Mouse (Mus musculus) limb, embryonic 11.5 days (tissue): ENCODE results near the gene Klhdc10. TPM values are rescaled to one million over a fixed set of nuclear protein-coding genes. Genes with fewer than 3 reads are reported as not detected.

ENCODE experiments used
- ATAC-seq: fragments of 200-750 bp; cut with Nextera tagmentation; 2 replicates; pipeline ENCODE4 v1.8.0; 2017; ENCODE audit warnings: low read depth; ENCODE audit not compliant: insufficient number of reproducible peaks, low FRiP score, low TSS enrichment
- DNase-seq: peaks from one replicate; pipeline ENCODE4 v3.0.0-alpha.2; 2015; ENCODE audit warnings: low spot score
- H3K27ac ChIP-seq: fragments of 300-500 bp; sonication (generic); replicated peaks from 2 replicates; pipeline ENCODE4 v1.5.1; 2014; ENCODE audit warnings: low read depth, mild to moderate bottlenecking, low read length
- H3K27me3 ChIP-seq: fragments of 300-500 bp; sonication (generic); 2 replicates; pipeline ENCODE4 v1.6.1; 2014; ENCODE audit warnings: mild to moderate bottlenecking, low read length, mixed read lengths; ENCODE audit not compliant: control insufficient read depth, insufficient read depth
- H3K36me3 ChIP-seq: fragments of 300-500 bp; sonication (generic); 2 replicates; pipeline ENCODE4 v1.6.1; 2014; ENCODE audit warnings: mild to moderate bottlenecking, low read length, moderate library complexity, mixed read lengths; ENCODE audit not compliant: control insufficient read depth, insufficient read depth
- H3K4me1 ChIP-seq: fragments of 300-500 bp; sonication (generic); 2 replicates; pipeline ENCODE4 v1.6.1; 2014; ENCODE audit warnings: low read length, mixed read lengths; ENCODE audit not compliant: control insufficient read depth, insufficient read depth
- H3K4me2 ChIP-seq: fragments of 300-500 bp; sonication (generic); 2 replicates; pipeline ENCODE4 v1.6.1; 2014; ENCODE audit warnings: low read depth, mild to moderate bottlenecking, moderate library complexity; ENCODE audit not compliant: severe bottlenecking
- H3K4me3 ChIP-seq: fragments of 300-500 bp; sonication (generic); 2 replicates; pipeline ENCODE4 v1.5.1; 2014; ENCODE audit warnings: low read depth, low read length
- H3K9ac ChIP-seq: fragments of 300-500 bp; sonication (generic); 2 replicates; pipeline ENCODE4 v1.6.1; 2014; ENCODE audit warnings: mild to moderate bottlenecking, low read length
- H3K9me3 ChIP-seq: fragments of 300-500 bp; sonication (generic); 2 replicates; pipeline ENCODE4 v1.6.1; 2016; ENCODE audit warnings: low read length; ENCODE audit not compliant: control insufficient read depth
- WGBS: fragments of 180-500 bp; shearing (Covaris S2); extraction: QIAGEN DNeasy Blood & Tissue Kit; methylation state at CpG from one replicate; pipeline ENCODE4 v1.1.7; 2014; 5-methylcytosine and 5-hydroxymethylcytosine counted together
- polyA plus RNA-seq: library from polyadenylated mRNA; unstranded; fragments of >200 nt; fragmentation: Nextera tagmentation; extraction: Ambion mirVana; gene quantifications from 2 replicates; pipeline ENCODE4 v1.2.1, GENCODE M21; 2014

Gene Klhdc10
- polyA plus RNA-seq, 1 experiment from 2014 or later, result 46.0 TPM

DNA sequence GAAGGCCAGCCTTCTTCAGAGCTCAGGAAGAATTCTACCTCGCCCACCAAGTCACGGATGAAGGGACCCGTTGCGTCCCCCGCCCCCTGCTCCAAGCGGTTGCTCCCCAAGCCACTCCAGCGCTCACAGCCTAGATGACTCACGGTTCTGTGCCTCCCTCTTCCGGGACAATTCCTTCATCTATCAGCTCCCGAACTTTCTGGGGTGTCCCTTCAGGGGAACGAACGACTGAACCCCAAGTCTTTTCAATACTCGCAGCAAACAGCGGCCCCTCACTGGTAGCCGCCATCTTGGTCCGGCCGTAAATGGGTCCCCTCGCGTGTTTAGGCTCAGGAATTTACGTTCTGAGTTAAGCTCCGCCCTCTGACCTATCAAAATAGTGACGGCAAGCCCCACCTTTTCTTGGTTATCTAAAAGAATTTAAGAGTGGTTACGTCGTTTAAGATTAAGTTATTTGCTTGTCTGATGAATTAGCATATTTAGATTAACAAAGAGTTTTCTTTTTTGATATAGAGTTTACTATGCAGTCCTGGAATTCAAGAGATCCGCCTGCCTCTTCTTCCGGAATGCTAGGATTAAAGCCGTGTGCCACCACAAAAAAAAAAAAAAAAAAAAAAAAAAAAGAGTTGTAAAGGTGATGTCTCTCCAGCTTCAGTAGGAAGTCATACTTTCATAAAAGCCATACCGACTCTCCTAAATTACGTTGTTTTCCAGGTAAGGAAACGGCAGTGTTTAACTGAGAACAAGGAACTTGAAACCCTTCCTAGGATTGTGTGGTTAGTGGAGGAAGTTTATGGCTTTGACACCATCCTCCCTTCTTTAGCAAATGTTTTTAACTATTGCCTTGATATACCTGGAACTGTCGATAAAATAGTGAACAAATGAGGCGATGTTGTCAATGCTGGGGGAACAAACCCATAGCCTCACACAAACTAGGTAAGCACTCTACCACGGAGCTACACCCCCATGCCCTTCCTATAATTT is 10.7 kb upstream of the Klhdc10 start, which contains the start of gene Zc3hc1:
TSS of gene Zc3hc1 (minus strand) at position 315 of the 984 bp plus-strand sequence.
- Histone ChIP-seq H3K9ac (peak within 1 kb of the TSS; percentile 68), H3K4me2 (peak within 1 kb of the TSS; percentile 36), H3K27me3 (no peaks in the 10 kb centered on the region), H3K36me3 (no peaks in the 10 kb centered on the region), H3K27ac (no peak within 1 kb of the TSS), H3K4me1 (no peaks in the 10 kb centered on the region), H3K9me3 (no peaks in the 10 kb centered on the region), H3K4me3 (peak within 1 kb of the TSS; percentile 67)
- ATAC-seq (peak; percentile 70; the same call in 1 of the 2 replicates), DNase-seq (peak; percentile 83)
- WGBS, result 19% methylated on average over 33 of the region's 33 CpGs

DNA sequence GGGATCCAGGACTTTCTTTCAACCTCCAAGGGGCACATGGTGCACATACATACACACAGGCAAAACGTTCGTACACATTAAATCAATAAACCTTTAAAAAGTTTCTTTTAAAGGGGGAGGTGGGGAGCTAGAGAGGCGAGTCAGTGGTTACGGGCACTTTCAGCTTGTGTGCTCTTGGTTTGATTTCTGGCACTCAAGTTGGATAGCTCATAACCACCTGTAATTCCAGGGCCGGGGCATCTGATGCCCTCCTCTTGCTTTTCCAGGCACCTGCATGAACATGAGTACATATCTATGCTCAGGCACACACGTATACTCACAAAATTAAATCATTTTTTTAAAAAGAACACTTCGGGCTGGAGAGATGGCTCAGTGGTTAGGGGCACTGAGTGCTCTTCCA is 9.7 kb upstream of the Klhdc10 start:
- 85% methylated on average over 7 of the region's 7 CpGs for WGBS
- no peak for ATAC-seq

DNA sequence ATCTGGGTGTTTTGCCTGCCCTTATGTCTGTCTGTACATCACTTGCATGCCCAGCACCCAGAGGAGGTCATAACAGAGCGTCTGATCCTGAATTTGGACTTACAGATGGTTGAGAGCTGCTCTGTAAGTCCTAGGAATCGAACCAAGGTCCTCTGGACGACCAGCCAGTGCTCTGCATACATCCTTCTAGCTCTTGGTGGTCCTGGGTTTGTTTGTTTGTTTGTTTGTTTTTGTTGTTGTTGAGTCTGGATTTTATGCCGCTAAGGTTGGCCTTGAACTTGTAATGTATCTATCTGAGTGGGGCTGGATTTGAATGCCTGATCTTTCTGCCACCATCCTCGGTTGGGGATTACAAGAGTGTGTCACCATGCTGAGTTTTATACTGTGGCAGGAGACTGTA is 1.5 kb upstream of the Klhdc10 start:
- WGBS, result 85% methylated on average over 5 of the region's 5 CpGs
- ATAC-seq, result no peak
- H3K4me3 ChIP-seq, result no peak overlapping the region
- H3K9ac ChIP-seq, result no peak overlapping the region
- H3K27me3 ChIP-seq, result no peaks in the 10 kb centered on the region
- no peak for DNase-seq
- peaks cover 2% of the 10 kb centered on the region; the same call in 1 of the 2 replicates for H3K4me1 ChIP-seq
- no peaks in the 10 kb centered on the region for H3K36me3 ChIP-seq
- no peak overlapping the region for H3K4me2 ChIP-seq
- H3K27ac ChIP-seq, result no peak overlapping the region
- H3K9me3 ChIP-seq, result no peaks in the 10 kb centered on the region

More for the DNA sequence above, 9.7 kb upstream of the Klhdc10 start:
- no peak for DNase-seq
- no peak overlapping the region for H3K4me2 ChIP-seq
- no peaks in the 10 kb centered on the region for H3K27me3 ChIP-seq
- no peak overlapping the region for H3K27ac ChIP-seq
- no peaks in the 10 kb centered on the region for H3K36me3 ChIP-seq
- no peaks in the 10 kb centered on the region for H3K4me1 ChIP-seq
- H3K9ac ChIP-seq, result no peak overlapping the region
- no peak overlapping the region for H3K4me3 ChIP-seq
- no peaks in the 10 kb centered on the region for H3K9me3 ChIP-seq

DNA sequence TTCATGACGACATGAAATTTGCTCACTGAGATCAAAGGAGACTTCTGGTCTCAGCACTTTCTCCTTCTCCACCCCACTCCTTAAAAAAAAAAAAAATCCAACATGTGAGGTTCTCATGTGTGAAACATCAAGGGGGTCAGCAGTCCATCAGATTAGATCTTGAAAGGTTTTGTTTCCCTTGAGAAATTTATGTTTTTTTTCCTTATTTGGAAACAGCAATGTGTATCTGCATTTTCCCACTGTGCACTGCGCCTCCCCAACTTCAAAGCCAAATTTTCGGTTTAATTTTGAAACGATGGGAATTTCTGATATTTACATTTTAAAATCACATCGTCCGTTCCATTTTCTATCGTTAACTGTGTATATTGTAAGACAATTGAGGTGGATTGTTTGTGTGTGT is 952 bp upstream of the Klhdc10 start:
- Histone ChIP-seq H3K9me3 (no peaks in the 10 kb centered on the region), H3K4me1 (peaks cover 2% of the 10 kb centered on the region; the same call in 1 of the 2 replicates), H3K4me2 (peak overlapping the region; percentile 51), H3K27ac (peak overlapping the region; percentile 93), H3K27me3 (no peaks in the 10 kb centered on the region), H3K9ac (peak overlapping the region; percentile 84), H3K36me3 (no peaks in the 10 kb centered on the region), H3K4me3 (peak overlapping the region; percentile 96)
- ATAC-seq, result no peak
- 11% methylated on average over 7 of the region's 7 CpGs for WGBS
- no peak for DNase-seq

DNA sequence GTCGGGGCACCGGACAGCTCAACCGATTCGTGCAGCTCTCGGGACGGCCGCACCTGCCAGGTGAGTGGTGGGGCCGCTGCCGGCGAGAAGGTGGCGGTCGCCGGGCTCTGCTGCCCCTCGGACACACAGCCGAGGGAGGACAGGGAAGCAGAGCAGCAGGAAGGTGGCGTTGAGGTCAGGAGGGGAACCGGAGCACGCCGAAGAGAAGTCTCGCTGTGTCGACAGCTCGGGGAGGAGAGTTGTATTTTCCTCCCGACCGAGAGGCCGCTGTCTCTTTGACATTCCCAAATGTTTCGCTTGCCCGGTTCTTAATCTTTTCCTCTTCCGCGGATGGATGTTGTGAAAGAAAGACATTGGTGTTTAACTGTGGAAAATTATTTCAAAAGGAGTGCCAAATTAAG is 423 bp downstream of the Klhdc10 start:
- DNase-seq, result no peak
- no peaks in the 10 kb centered on the region for H3K9me3 ChIP-seq
- no peaks in the 10 kb centered on the region for H3K36me3 ChIP-seq
- 0 out of 2 replicates have a peak, but pooled peaks have one; percentile 6 for ATAC-seq
- H3K27ac ChIP-seq, result peak overlapping the region; percentile 84
- peak overlapping the region; percentile 96 for H3K4me3 ChIP-seq
- H3K27me3 ChIP-seq, result no peaks in the 10 kb centered on the region
- H3K4me1 ChIP-seq, result peaks cover 2% of the 10 kb centered on the region; the same call in 1 of the 2 replicates
- peak overlapping the region; percentile 95 for H3K9ac ChIP-seq
- H3K4me2 ChIP-seq, result peak overlapping the region; percentile 51
- WGBS, result under 1% methylated on average over 27 of the region's 29 CpGs

DNA sequence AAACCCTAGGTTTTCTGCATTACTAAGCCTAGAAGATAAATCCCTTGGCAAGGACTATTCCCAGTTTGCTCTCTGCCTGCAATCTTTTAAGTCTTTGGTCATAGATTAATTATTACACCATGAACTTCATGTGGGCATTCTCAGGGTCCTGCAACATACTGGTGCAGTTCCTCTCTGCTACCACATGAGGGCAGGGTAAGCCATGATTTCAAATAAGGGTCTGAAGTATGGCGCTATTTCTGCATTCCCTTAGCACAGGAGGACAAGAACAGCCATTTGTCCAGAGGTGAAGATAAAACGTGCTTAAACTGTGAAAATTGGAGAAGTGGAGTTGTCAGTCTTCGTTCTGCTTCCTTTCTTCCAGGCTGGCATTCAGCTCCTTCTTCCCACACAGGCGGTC is 1.8 kb downstream of the Klhdc10 start:
- H3K36me3 ChIP-seq, result no peaks in the 10 kb centered on the region
- no peaks in the 10 kb centered on the region for H3K9me3 ChIP-seq
- no peaks in the 10 kb centered on the region for H3K27me3 ChIP-seq
- WGBS, result 20% methylated on average over 4 of the region's 4 CpGs
- DNase-seq, result peak; percentile 73
- H3K4me3 ChIP-seq, result no peak overlapping the region; the same call in 1 of the 2 replicates
- ATAC-seq, result no peak
- peak overlapping the region; percentile 18; the same call in 1 of the 2 replicates for H3K4me2 ChIP-seq
- H3K4me1 ChIP-seq, result peaks cover 2% of the 10 kb centered on the region; the same call in 1 of the 2 replicates
- no peak overlapping the region; the same call in 1 of the 2 replicates for H3K9ac ChIP-seq
- H3K27ac ChIP-seq, result no peak overlapping the region

DNA sequence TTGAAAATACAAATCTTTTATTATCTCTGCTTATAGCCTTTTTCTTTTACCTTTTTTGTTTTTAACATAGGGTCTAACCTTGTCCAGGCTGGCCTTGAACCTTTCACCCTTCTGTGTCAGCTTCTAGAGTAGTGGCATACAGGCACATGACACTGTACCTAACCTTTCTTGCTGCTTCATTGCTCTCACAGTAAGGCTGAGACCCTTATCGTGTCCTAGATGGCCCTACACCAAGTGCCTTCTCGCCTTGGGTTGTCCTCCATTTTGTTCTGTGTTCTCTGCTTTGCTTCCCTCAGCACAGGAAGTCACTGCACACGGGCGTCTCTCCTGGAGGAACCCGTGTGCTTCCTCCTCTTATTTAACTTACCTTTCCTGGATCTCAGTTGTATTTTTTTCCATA is 3.0 kb downstream of the Klhdc10 start:
- ATAC-seq (no peak), DNase-seq (no peak)
- no peaks in the 10 kb centered on the region for H3K36me3 ChIP-seq
- H3K27ac ChIP-seq, result no peak overlapping the region
- 85% methylated on average over 5 of the region's 5 CpGs for WGBS
- no peak overlapping the region for H3K4me2 ChIP-seq
- no peak overlapping the region for H3K4me3 ChIP-seq
- H3K9ac ChIP-seq, result no peak overlapping the region
- no peaks in the 10 kb centered on the region for H3K27me3 ChIP-seq
- H3K9me3 ChIP-seq, result no peaks in the 10 kb centered on the region
- H3K4me1 ChIP-seq, result peaks cover 2% of the 10 kb centered on the region; the same call in 1 of the 2 replicates

DNA sequence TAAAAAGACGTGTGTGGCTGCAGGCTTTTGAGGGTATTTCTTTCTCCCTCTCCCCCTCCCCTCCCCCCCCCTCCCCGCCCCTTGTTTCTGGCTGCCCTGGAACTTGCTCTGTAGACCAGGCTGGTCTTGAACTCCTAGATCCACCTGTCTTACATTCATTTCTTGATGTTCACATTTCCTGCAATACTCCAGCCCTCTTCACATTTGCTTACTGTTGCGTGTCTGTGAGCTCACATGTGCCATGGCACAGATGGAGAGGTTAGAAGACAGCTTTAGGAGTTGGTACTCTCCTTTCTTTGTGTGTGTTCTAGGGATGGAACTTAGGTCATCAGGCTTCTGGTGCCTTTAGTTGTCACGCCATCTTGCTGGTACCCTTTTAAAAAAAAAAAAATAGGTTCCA is 6.6 kb downstream of the Klhdc10 start:
- DNase-seq (no peak), ATAC-seq (no peak)
- no peaks in the 10 kb centered on the region for H3K9me3 ChIP-seq
- H3K9ac ChIP-seq, result no peak overlapping the region
- H3K4me2 ChIP-seq, result no peak overlapping the region
- H3K4me1 ChIP-seq, result peaks cover 2% of the 10 kb centered on the region; the same call in 1 of the 2 replicates
- H3K27ac ChIP-seq, result no peak overlapping the region
- no peaks in the 10 kb centered on the region for H3K27me3 ChIP-seq
- WGBS, result 79% methylated on average over 4 of the region's 4 CpGs
- H3K36me3 ChIP-seq, result no peaks in the 10 kb centered on the region
- H3K4me3 ChIP-seq, result no peak overlapping the region
